Mouse (Mus musculus) neural tube, embryonic 11.5 days (tissue): ENCODE measurements at regions not wholly inside any gene's neighbourhood (a gene's known extent, or its start where the extent isn't known, plus 50 kb on each side); places are given as distances from the start of the nearest gene placed in this dataset.

Experiments
- ATAC-seq: fragments of 200-750 bp; cut with Nextera tagmentation; 2 replicates; pipeline ENCODE4 v1.8.0; 2017; ENCODE audit warnings: moderate number of reproducible peaks, mild to moderate bottlenecking, moderate TSS enrichment, moderate library complexity; ENCODE audit not compliant: insufficient read depth, low FRiP score, low TSS enrichment
- DNase-seq: peaks from one replicate; pipeline ENCODE4 v3.0.0-alpha.2; 2015; ENCODE audit warnings: low spot score
- H3K27ac ChIP-seq: fragments of 300-500 bp; sonication (generic); 2 replicates; pipeline ENCODE4 v1.5.1; 2014; ENCODE audit warnings: low read depth, mild to moderate bottlenecking, low read length
- H3K27me3 ChIP-seq: fragments of 300-500 bp; sonication (generic); 2 replicates; pipeline ENCODE4 v1.6.1; 2014; ENCODE audit warnings: mild to moderate bottlenecking, low read length, mixed read lengths; ENCODE audit not compliant: control insufficient read depth, insufficient read depth
- H3K36me3 ChIP-seq: fragments of 300-500 bp; sonication (generic); 2 replicates; pipeline ENCODE4 v1.6.1; 2014; ENCODE audit warnings: mild to moderate bottlenecking, low read length, moderate library complexity, mixed read lengths; ENCODE audit not compliant: control insufficient read depth, insufficient read depth
- H3K4me1 ChIP-seq: fragments of 300-500 bp; sonication (generic); 2 replicates; pipeline ENCODE4 v1.6.1; 2014; ENCODE audit warnings: low read length, mixed read lengths; ENCODE audit not compliant: control insufficient read depth, insufficient read depth
- H3K4me2 ChIP-seq: fragments of 300-500 bp; sonication (generic); 2 replicates; pipeline ENCODE4 v1.6.1; 2014; ENCODE audit warnings: low read depth, mild to moderate bottlenecking, moderate library complexity
- H3K4me3 ChIP-seq: fragments of 300-500 bp; sonication (generic); 2 replicates; pipeline ENCODE4 v1.5.1; 2014; ENCODE audit warnings: low read depth, low read length
- H3K9ac ChIP-seq: fragments of 300-500 bp; sonication (generic); 2 replicates; pipeline ENCODE4 v1.6.1; 2014; ENCODE audit warnings: mild to moderate bottlenecking, low read length
- H3K9me3 ChIP-seq: fragments of 300-500 bp; sonication (generic); 2 replicates; pipeline ENCODE4 v1.6.1; 2016; ENCODE audit warnings: low read length; ENCODE audit not compliant: control insufficient read depth
- WGBS: fragments of 180-500 bp; shearing (Covaris S2); extraction: QIAGEN DNeasy Blood & Tissue Kit; methylation state at CpG from one replicate; pipeline ENCODE4 v1.1.7; 2014; 5-methylcytosine and 5-hydroxymethylcytosine counted together

- H3K4me2 ChIP-seq = no peak overlapping the region
- H3K9ac ChIP-seq = no peak overlapping the region
- H3K27ac ChIP-seq = no peak overlapping the region
- no peaks in the 10 kb centered on the region for H3K9me3 ChIP-seq
- no peaks in the 10 kb centered on the region for H3K27me3 ChIP-seq
- H3K36me3 ChIP-seq = no peaks in the 10 kb centered on the region
- no peak for DNase-seq
- H3K4me3 ChIP-seq = no peak overlapping the region
- 81% methylated on average over 2 of the region's 2 CpGs for WGBS
- H3K4me1 ChIP-seq = no peaks in the 10 kb centered on the region
- ATAC-seq = no peak
These were observed 205.2 kb upstream of the A1bg start for GRCm38 (mm10) chr15:61127971-61128370.

GRCm38 (mm10) chr15:61127130-61127529 is 204.3 kb upstream of the A1bg start:
- no peak overlapping the region for H3K9ac ChIP-seq
- no peak overlapping the region for H3K27ac ChIP-seq
- no peaks in the 10 kb centered on the region for H3K9me3 ChIP-seq
- H3K36me3 ChIP-seq = no peaks in the 10 kb centered on the region
- H3K4me2 ChIP-seq = no peak overlapping the region
- DNase-seq (no peak), ATAC-seq (no peak)
- no peak overlapping the region for H3K4me3 ChIP-seq
- no peaks in the 10 kb centered on the region for H3K4me1 ChIP-seq
- H3K27me3 ChIP-seq = no peaks in the 10 kb centered on the region

GRCm38 (mm10) chr15:61116912-61117311 is 194.1 kb upstream of the A1bg start:
- ATAC-seq = no peak
- H3K4me3 ChIP-seq = no peak overlapping the region
- 50% methylated on average over 1 of the region's 1 CpGs for WGBS
- no peak overlapping the region for H3K9ac ChIP-seq
- no peaks in the 10 kb centered on the region for H3K4me1 ChIP-seq
- no peaks in the 10 kb centered on the region for H3K9me3 ChIP-seq
- H3K4me2 ChIP-seq = no peak overlapping the region
- H3K27ac ChIP-seq = no peak overlapping the region
- no peaks in the 10 kb centered on the region for H3K27me3 ChIP-seq
- no peak for DNase-seq
- no peaks in the 10 kb centered on the region for H3K36me3 ChIP-seq

- Histone ChIP-seq H3K9me3 (no peaks in the 10 kb centered on the region), H3K36me3 (no peaks in the 10 kb centered on the region), H3K9ac (no peak overlapping the region), H3K27me3 (no peaks in the 10 kb centered on the region), H3K27ac (0 out of 2 replicates have a peak overlapping the region, but pooled peaks have one; percentile 20), H3K4me2 (no peak overlapping the region), H3K4me1 (peaks cover 7% of the 10 kb centered on the region), H3K4me3 (no peak overlapping the region)
- DNase-seq = no peak
- WGBS = 37% methylated on average over 4 of the region's 4 CpGs
- no peak for ATAC-seq
These were observed 186.8 kb upstream of the A1bg start for GRCm38 (mm10) chr15:61109429-61110128.

- Histone ChIP-seq H3K27ac (0 out of 2 replicates have a peak overlapping the region, but pooled peaks have one; percentile 20), H3K4me1 (peaks cover 7% of the 10 kb centered on the region), H3K36me3 (no peaks in the 10 kb centered on the region), H3K9ac (no peak overlapping the region), H3K4me3 (no peak overlapping the region), H3K27me3 (no peaks in the 10 kb centered on the region), H3K9me3 (no peaks in the 10 kb centered on the region), H3K4me2 (no peak overlapping the region)
- 38% methylated on average over 2 of the region's 2 CpGs for WGBS
- ATAC-seq (no peak; the same call in 1 of the 2 replicates), DNase-seq (peak; percentile 14)
These were observed 186.1 kb upstream of the A1bg start for GRCm38 (mm10) chr15:61108957-61109356.

- H3K4me1 ChIP-seq = 0 out of 2 replicates have a peak, but pooled peaks cover 3% of the 10 kb centered on the region
- H3K4me2 ChIP-seq = no peak overlapping the region
- no peaks in the 10 kb centered on the region for H3K36me3 ChIP-seq
- 30% methylated on average over 7 of the region's 7 CpGs for WGBS
- DNase-seq (peak; percentile 52), ATAC-seq (peak; percentile 55; the same call in 1 of the 2 replicates)
- no peak overlapping the region for H3K4me3 ChIP-seq
- no peaks in the 10 kb centered on the region for H3K27me3 ChIP-seq
- no peak overlapping the region for H3K27ac ChIP-seq
- H3K9me3 ChIP-seq = no peaks in the 10 kb centered on the region
- H3K9ac ChIP-seq = no peak overlapping the region
These were observed 179.9 kb upstream of the A1bg start for GRCm38 (mm10) chr15:61102421-61103412.

GRCm38 (mm10) chr15:61100807-61101206 is 178.0 kb upstream of the A1bg start:
- 71% methylated on average over 4 of the region's 4 CpGs for WGBS
- DNase-seq = no peak
- Histone ChIP-seq H3K9me3 (no peaks in the 10 kb centered on the region), H3K27me3 (no peaks in the 10 kb centered on the region), H3K9ac (no peak overlapping the region), H3K27ac (no peak overlapping the region), H3K4me3 (no peak overlapping the region), H3K4me2 (no peak overlapping the region), H3K4me1 (0 out of 2 replicates have a peak, but pooled peaks cover 3% of the 10 kb centered on the region), H3K36me3 (no peaks in the 10 kb centered on the region)
- ATAC-seq = no peak

- Histone ChIP-seq H3K4me2 (no peak overlapping the region), H3K36me3 (no peaks in the 10 kb centered on the region), H3K9me3 (no peaks in the 10 kb centered on the region), H3K9ac (no peak overlapping the region), H3K4me1 (0 out of 2 replicates have a peak, but pooled peaks cover 3% of the 10 kb centered on the region), H3K4me3 (no peak overlapping the region), H3K27ac (no peak overlapping the region), H3K27me3 (no peaks in the 10 kb centered on the region)
- 32% methylated on average over 1 of the region's 1 CpGs for WGBS
- ATAC-seq = no peak
- DNase-seq = no peak
These were observed 176.2 kb upstream of the A1bg start for GRCm38 (mm10) chr15:61098968-61099367.
